Mouse (Mus musculus): ENCODE measurements at regions not wholly inside any gene's neighbourhood (a gene's known extent, or its start where the extent isn't known, plus 50 kb on each side); places are given as distances from the start of the nearest gene placed in this dataset.

- DNase-seq = no peak
Measured at GRCm38 (mm10) chr9:113295850-113296467, 412.1 kb downstream of the Pdcd6ip start.

GRCm38 (mm10) chr9:113287397-113287796 lies 420.7 kb downstream of the Pdcd6ip start:
- no peak for DNase-seq

- no peak for DNase-seq
Measured at GRCm38 (mm10) chr9:113283244-113283643, 424.8 kb downstream of the Pdcd6ip start.

GRCm38 (mm10) chr9:113270595-113270994 lies 437.5 kb downstream of the Pdcd6ip start:
- DNase-seq = no peak

GRCm38 (mm10) chr9:113267696-113268095 lies 440.4 kb downstream of the Pdcd6ip start:
- no peak for DNase-seq

GRCm38 (mm10) chr9:113263636-113264035 lies 444.4 kb downstream of the Pdcd6ip start:
- no peak for DNase-seq

GRCm38 (mm10) chr9:113260296-113260695 lies 447.8 kb downstream of the Pdcd6ip start:
- DNase-seq = no peak

GRCm38 (mm10) chr9:113258556-113258955 lies 449.5 kb downstream of the Pdcd6ip start:
- DNase-seq = no peak

GRCm38 (mm10) chr9:113248703-113249274 lies 459.3 kb downstream of the Pdcd6ip start:
- no peak for DNase-seq

GRCm38 (mm10) chr9:113247950-113248349 lies 460.1 kb downstream of the Pdcd6ip start:
- no peak for DNase-seq

- no peak for DNase-seq
Measured at GRCm38 (mm10) chr9:113243870-113244269, 464.2 kb downstream of the Pdcd6ip start.

GRCm38 (mm10) chr9:113233370-113233769 lies 474.7 kb downstream of the Pdcd6ip start:
- DNase-seq = no peak

GRCm38 (mm10) chr9:113229391-113229790 lies 478.7 kb downstream of the Pdcd6ip start:
- DNase-seq = no peak

- peak; percentile 63 for DNase-seq
Measured at GRCm38 (mm10) chr9:113213930-113214329, 494.1 kb downstream of the Pdcd6ip start.

GRCm38 (mm10) chr9:113212389-113212788 lies 495.7 kb downstream of the Pdcd6ip start:
- no peak for DNase-seq

GRCm38 (mm10) chr9:113208181-113208580 lies 499.9 kb downstream of the Pdcd6ip start:
- DNase-seq = no peak

- no peak for DNase-seq
Measured at GRCm38 (mm10) chr9:113199241-113199640, 508.8 kb downstream of the Pdcd6ip start.

GRCm38 (mm10) chr9:113195556-113195955 lies 512.5 kb downstream of the Pdcd6ip start:
- DNase-seq = no peak

- DNase-seq = no peak
Measured at GRCm38 (mm10) chr9:113192773-113193172, 515.3 kb downstream of the Pdcd6ip start.

GRCm38 (mm10) chr9:113191163-113191562 lies 516.9 kb downstream of the Pdcd6ip start:
- no peak for DNase-seq

- no peak for DNase-seq
Measured at GRCm38 (mm10) chr9:113181182-113181581, 526.9 kb downstream of the Pdcd6ip start.

GRCm38 (mm10) chr9:113177918-113178235 lies 530.2 kb downstream of the Pdcd6ip start:
- no peak for DNase-seq

GRCm38 (mm10) chr9:113177181-113177917 lies 530.7 kb downstream of the Pdcd6ip start:
- DNase-seq = peak; percentile 57

- no peak for DNase-seq
Measured at GRCm38 (mm10) chr9:113171767-113172405, 536.2 kb downstream of the Pdcd6ip start.

Measured in cerebellum, adult 8-10 months (tissue).